Mouse (Mus musculus): ENCODE measurements around the gene Cebpe.

Gene Cebpe

DNA sequence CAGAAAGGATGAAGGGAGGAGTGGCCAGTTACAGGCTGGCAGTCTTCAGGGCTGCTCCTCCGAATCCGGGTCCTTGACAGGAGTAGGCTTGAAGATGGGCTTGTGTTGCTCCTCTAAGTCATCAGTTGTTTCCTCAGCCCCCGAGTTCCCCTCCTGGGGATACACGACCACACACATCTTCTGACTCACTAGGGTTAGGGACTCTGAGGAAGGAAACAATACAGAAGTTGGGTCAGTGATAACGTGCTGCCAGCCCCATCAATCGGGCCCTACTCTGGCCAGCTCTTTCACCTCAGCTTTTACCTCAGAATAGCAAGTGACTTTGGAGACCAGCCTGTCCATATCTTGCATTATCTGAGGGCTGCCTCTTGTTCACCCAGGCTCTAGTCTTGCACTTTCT lies 12.1 kb upstream of the Cebpe start:
- in situ Hi-C loops (cut with MboI, MseI), result no loop called here

DNA sequence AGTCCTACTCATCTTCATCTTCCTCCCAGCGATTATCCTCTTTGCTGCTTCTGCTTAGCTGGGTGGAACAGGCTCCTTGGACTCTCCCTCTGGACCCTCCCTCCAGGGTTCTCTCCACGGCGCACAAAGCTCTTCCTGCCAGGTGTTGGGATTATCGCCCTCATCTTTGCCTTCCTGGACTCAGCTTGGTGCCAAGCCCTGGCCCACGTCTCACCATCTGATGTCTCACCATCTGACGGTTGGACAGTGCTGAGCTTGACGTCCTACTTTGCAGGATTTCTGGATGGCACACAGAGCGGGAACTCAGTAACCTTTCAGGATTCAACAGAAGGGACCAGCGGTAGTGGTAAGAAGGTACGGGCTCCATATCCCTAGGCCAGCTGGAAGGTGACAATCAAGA lies 9.7 kb upstream of the Cebpe start:
- in situ Hi-C loops (cut with MboI, MseI), result no loop called here

DNA sequence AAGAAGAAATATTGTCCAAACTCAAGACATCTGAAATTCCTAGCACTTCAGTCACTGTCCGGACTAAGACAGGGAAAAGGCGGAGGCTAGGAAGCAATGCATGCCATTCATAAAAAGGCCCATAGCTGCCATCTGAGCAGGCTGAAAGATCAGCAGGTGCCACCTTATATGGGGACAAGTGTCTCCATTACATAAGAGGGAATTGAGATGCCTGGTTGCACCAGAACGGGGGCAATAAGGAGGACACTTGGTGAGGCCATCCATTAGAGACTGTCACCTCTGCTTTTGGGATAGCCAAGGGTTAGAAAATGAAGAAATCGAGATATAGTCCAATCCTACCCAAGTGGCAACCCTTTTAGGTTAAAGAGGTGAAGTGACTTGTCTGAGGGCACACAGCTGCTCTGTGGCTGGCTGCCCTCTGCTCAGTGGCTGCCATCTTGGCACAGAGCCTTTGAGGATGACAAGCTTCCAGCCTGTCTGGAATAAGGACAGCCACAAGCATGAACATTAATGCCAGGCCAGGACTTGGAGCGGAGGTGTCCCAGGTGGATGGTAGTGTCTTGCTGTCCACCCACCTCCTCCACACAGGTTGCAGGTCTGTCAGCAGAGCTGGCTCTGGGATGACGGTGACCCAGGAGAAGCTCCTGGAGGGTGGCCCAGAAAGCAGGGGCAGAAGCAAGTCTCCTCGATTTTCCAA lies 8.8 kb upstream of the Cebpe start:
- in situ Hi-C loops (cut with MboI, MseI), result no loop called here

DNA sequence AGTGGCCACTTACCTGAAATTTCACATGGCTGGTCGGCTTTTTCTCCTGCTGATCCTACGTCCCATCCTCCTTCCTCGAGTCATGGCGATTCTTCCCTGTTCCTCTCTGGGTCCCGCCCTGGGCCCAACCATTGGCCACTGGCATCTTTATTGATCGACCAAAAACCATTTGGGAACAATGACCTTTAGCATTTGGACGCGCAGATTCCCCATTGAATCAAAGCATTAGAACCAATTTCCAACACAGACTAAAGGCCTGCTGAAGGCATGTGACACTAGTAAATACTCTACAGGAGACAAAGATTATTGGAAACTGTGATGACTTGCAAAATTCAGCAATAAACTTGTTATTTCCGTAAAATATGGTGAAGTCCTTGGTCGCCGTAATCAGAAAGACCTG lies 8.1 kb upstream of the Cebpe start:
- in situ Hi-C loops (cut with MboI, MseI), result no loop called here

DNA sequence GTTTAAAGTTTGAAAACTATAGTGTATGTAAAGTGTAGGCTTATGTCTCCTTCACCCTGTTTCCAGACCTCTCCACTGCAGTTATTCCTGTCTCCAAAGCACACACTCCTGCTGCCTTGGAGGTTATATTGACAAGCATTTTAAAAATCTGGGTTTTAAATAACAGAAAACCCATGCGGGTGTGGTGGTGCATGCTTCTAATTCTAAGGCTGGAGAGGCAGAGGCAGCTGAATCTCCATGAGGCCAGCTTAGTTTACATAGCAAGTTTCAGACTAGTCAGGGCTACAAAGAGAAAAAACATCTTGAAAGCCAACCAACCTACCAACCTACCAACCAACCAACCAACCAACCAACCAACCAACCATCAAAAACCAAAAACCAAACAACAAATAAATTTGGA lies 3.4 kb upstream of the Cebpe start:
- in situ Hi-C loops (cut with MboI, MseI), result no loop called here

DNA sequence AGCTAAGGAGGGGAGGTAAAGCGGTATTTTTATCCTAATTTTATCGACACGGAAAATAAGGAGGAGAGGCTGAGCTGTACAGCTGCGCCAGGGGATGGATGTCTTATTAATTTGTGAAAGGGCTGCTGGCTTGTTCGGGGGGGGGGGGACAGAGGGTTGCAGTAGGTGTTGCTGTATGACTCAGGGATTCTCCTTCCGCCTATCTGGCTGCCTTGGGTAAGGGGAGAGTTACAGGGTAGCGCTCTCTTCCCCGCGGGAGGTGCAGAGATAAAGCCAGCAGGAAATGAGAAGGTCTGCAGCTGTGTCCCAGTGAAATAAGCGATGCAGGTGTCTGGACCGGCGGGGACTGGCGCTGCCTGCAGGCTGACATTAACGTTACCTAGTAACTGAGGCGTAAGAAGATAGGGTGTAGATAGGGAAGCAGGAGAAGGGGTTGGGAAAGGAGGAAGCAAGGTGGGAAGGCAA lies 2.7 kb upstream of the Cebpe start:
- in situ Hi-C loops (cut with MboI, MseI), result loop anchor here (5.0 kb wide), 1 partner anchor 73 kb away; no protein-coding TSS in a partner anchor

DNA sequence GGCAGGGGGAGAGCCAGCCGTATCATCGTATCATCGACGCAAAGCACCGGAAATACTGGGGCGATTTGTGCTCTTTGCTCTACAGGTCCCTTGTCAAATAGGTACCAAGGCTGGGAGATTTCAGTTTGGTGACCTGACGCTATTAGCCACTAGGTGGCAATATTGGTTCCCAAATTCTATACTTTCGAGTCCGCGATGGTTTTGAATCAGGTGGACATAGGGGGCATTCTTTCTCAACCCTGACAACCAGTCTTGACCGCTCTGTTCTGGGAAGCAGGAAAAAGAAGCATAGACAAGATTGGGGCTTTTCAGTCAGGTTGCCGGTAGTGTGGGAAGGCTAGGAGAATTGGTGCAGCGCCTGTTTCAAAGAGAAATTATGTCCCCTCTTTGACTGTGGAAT lies 2.1 kb upstream of the Cebpe start:
- in situ Hi-C loops (cut with MboI, MseI), result loop anchor here (5.0 kb wide), 1 partner anchor 73 kb away; no protein-coding TSS in a partner anchor

DNA sequence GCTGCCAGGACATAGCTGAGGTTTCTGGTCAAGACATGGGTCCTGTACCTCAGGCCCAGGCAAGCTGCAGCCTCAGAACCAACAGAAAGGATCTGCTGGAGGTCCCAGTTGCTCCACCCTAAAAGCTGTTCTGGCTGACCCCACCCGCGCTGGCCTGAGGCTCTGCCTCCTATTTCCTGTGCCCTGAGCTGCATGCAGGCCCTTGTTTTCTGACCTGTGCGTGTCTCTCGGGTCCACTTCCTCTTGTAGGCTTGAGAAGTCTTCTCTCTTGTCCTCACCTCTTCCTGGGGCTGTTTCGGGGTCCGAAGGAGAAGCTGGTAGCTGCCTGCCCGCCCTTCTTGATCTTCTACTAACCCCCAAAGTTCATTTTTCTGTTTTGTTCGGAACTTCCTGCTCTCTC lies 887 bp upstream of the Cebpe start:
- in situ Hi-C loops (cut with MboI, MseI), result loop anchor here (5.0 kb wide), 1 partner anchor 74 kb away; no protein-coding TSS in a partner anchor

DNA sequence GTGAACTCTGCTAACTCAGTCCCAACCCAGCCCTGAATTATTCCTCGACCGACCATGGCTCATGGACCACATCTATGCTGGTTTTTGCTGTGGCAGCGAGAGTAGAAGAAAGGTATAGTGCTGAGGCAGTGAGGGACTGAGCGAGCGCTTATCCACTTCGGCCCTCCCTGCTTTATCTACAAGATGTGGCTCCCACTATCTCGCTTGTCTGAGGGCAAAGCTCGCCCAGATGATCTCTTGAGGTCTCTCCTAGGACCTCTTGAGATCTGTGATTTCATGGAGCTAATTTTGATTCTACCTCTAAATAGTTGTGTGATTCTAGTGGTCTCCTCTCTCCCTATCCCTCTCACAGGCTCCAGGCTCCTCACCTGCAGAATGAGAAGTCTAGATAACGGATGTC lies 2.9 kb downstream of the Cebpe start:
- in situ Hi-C loops (cut with MboI, MseI), result no loop called here

DNA sequence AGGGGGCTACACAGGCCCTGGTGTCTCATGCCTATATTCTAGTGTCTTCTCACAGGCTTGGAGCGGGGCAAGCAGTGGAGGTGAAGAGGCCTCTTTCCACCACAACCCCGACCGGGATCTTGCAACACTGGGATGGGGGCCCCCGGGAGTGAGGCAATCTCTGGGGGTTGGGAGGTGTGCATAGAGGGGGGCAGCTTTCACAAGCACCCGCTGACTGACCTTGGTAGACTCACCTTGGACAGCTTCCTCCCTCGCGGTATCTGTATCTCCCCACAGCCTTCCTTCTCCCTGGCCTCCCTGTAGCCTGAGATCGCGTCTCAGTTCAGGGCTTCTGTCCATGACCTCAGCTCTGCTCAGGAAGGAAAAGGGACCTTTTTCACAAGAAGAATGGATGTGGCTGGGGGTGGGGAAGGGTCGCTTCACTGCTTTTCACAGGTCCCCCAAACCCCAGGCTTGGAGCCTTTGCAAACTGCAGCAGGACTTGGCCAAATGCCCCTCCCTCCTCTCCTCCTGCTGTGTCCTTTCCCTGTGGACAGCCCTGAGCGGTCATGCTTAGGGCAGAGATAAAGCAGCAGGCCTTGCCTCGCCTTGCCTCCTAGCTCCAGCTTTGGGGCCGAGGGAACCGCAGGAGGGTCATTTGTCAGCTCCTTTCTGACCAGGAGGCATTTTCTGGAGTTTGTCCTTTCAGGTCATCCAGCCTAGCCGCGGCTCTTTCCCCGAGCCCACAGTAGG lies 5.2 kb downstream of the Cebpe start:
- in situ Hi-C loops (cut with MboI, MseI), result no loop called here

DNA sequence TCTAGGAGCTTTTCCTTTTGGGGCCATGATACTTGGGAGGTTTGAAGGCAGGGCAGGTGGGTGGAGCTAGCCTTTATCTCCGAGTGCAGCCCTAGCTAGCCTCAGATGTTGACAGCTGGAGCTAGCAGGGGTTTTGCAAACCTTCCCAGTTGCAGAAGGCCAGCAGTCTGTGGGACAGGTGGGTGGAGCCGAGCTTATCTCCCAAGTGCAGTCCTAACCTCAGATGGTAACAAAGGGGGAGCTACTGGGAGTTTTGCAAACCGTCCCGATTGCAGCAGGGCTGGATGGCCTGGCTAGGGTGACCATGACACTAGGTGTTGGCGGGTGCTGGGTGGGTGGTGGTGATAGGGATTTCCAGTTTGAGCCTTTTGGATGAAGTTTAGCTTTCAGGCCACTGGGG lies 6.1 kb downstream of the Cebpe start:
- in situ Hi-C loops (cut with MboI, MseI), result no loop called here

DNA sequence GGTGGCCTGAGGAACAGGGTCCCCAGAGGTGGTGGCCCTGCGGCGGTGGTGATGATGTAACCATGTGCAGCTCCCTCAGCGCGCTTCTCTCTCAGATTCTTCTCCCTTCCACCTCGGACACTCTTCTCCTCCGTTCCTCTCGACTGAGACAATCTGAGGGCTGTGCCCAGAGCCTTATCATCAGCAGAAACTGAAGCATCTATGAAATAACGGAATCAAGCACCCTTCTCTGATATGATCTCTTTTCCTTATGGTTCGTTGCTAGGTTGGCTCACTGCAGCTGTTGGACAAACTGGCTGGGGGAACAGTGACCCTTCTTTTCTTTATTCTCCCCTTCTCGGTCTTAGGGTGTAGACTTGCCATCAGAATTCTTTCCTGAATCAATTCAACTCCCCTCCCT lies 8.8 kb downstream of the Cebpe start:
- in situ Hi-C loops (cut with MboI, MseI), result no loop called here

DNA sequence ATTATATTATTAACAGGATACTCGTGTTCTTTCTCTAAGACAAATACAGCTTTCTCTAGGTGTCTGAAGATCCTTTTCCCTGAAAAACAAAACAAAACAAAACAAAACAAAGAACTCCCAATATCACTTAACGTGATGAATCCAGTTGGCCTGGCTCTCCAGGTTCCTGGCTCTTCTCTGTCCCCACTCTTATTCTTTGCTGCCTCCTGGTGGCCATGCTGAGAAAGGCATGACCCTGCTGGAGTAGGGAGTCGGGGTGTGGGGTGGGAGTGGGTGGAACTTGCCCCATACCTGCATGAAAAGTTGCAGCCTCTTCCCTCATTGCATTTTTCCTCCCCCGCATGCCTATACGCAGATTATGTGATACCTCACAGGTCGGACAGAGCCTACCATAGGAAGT lies 10.7 kb downstream of the Cebpe start:
- in situ Hi-C loops (cut with MboI, MseI), result no loop called here

DNA sequence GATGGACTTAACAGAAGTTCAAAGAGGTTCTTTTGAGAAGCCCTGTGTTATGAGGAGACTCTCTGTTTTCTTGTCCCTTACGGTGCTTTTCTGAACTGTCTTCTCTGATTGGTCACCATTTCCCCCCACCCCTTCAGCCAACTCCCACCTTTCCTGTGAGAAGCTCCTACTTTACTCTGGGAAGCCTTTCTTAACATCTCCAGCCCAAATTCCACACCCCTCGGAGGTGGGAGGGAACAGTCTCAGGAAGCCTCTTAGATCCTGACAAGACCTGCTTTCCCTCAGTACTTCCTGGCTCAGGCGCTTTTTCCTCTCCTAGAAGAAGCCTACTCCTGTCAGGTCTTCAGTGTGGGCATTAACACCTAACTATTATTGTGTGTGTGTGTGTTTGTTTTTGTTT lies 12.4 kb downstream of the Cebpe start:
- in situ Hi-C loops (cut with MboI, MseI), result loop anchor here (5.0 kb wide), 1 partner anchor 47 kb away; no protein-coding TSS in a partner anchor

DNA sequence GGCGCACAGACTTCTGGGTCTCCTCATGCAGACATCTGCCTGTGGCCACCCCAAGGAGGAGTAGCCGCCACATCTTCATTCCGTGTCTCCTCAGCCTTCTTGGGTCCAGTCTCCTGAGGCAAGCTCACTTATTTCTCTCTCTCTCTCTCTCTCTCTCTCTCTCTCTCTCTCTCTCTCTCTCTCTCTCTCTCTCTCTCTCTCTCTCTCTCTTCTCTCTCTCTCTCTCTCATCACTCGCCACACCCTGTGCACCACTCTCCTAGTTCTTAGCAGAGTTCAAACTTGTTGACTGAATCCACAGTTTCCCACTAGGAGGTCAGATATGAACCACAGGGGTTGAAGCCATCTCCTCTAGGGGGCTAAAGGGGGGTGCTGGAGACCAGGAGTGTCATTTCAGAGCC lies 13.2 kb downstream of the Cebpe start, which contains the start of gene Gm29776:
Gene Gm29776 (minus strand): TSS at position 101 of the 400 bp plus-strand sequence.
- in situ Hi-C loops (cut with MboI, MseI), result loop anchor here (5.0 kb wide), 1 partner anchor 46 kb away; no protein-coding TSS in a partner anchor

DNA sequence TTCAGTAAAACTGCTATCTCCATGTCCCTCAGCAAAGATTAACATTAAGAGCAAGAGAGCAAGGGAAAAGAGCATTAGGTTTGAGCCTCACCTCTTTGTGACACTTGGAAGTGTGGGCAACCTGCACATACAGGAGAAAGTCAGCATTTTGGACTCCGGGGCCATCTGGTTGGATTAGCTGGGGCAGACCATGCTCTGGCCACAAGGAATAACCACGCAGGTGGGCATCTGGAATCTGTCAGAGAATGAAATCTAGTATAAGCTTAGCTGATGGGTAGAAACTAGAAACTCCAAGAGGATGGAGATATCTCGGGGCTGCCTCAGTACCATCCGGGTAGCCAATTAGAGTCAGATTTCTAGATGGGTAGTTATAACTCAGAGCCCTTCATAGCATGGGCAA lies 15.2 kb downstream of the Cebpe start:
- in situ Hi-C loops (cut with MboI, MseI), result loop anchor here (5.0 kb wide), 1 partner anchor 44 kb away; no protein-coding TSS in a partner anchor

DNA sequence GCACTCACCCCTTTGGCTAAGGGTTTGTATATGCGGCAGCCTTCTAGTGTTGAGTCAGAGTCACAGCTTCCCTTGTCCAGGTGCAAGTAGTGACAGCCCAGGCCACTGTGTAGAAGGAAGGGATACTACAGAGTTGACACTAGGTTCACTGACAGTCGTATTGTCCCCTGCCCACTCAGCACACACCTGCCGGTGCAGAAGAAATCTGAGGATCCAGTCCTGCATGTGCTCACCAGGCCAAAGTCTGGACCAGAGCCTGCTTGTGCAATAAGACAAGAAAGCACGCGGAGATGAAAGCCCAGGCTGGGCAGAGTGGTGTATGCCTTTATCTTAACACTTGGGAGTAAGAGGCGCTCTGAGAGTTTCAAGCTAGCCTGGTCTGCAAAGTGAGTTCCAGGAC lies 16.9 kb downstream of the Cebpe start:
- in situ Hi-C loops (cut with MboI, MseI), result loop anchor here (5.0 kb wide), 1 partner anchor 43 kb away; no protein-coding TSS in a partner anchor

DNA sequence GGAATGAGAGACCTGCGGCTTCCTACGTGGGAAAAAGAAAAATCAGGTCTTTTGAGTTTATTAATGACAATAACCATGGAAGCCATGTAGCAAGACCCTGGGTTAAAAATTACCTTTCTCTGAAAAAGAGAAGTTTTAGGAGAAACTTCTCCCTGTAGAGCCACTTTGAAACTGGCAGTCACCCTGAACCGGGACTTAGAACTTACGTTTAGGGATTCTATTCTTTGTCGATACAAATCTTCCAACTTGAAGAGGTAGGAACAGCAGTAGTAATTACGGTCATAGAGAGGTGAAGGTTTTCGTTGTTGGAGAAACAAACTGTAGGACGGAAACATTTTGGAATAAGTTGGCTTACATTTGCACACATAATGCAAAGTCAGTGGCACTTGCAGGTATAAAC lies 24.7 kb downstream of the Cebpe start:
- in situ Hi-C loops (cut with MboI, MseI), result no loop called here

DNA sequence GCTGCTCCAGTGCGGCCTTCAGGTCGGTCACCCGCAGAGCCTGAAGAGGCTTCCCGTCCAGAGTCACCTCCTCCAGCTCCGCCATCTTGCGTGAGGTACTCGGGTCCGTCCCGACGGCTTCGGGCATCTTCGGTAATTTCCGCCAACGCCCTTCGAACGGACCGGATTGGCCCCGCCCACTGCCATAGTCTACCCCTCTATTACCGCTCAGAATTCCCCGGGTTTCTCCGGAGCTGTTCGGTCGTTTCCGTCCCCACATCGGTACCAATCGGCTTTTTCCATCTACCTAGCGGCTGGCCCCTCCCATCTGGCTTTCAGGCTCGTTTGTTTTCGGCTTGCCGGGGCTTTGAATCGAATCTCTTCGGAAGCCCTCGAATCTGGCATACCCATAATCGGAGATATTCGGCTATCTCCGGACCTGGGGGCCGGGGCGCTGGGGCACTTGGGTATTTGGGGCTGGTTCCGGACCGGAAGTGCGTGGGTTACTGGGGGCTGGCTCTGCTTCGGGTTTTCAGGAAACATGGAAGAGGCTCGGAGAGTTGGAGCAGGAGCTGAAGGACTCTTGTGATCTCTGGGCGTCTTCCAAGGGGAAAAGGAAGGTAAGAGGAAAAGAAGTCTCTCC lies 25.3 kb downstream of the Cebpe start, which contains the start of gene Acin1:
Gene Acin1 (minus strand): TSS at position 410 of the 622 bp plus-strand sequence.
- in situ Hi-C loops (cut with MboI, MseI), result no loop called here

DNA sequence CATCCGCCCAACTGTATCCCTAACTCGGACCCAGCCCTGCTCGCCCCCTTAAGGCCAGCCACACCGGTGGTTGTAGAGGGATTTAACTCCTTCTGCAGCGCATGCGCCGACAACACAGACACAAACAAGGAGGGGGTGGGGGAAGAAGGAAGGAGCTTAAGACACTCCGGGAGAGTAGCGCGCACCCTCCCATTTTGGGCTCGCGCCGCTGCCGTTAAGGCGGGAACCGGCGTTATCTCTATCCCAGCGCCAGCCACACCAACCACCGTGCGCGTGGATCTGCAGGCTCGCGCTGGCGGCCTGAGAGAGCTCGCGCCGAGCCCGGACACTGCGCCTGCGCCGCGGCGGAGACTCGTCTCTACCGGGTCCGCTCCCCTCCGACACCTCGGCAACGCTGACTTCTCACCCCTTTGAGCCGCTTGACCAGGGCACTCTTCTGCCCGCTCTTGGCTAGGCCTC lies 25.9 kb downstream of the Cebpe start, which contains the start of gene 1700123O20Rik:
Gene 1700123O20Rik (plus strand): TSS at position 154 of the 459 bp plus-strand sequence.
- in situ Hi-C loops (cut with MboI, MseI), result no loop called here

DNA sequence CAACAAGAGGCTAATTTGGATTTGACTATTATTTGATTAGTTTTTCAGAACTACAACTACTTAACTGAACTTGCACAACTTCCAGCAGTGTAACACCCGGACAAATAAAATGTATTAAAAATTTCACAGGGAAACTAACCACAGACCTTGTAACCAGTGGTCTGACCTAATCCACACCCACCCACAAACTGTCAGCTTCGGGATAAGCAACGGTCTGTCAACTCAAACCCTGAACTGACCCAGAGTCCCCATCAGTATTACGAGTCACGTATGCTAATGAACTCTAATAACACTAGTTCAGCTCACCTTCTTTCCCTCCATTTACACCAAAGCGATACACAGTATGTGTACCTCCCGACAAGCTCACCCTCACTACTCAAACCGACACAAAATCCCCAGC lies 26.5 kb downstream of the Cebpe start:
- in situ Hi-C loops (cut with MboI, MseI), result no loop called here

DNA sequence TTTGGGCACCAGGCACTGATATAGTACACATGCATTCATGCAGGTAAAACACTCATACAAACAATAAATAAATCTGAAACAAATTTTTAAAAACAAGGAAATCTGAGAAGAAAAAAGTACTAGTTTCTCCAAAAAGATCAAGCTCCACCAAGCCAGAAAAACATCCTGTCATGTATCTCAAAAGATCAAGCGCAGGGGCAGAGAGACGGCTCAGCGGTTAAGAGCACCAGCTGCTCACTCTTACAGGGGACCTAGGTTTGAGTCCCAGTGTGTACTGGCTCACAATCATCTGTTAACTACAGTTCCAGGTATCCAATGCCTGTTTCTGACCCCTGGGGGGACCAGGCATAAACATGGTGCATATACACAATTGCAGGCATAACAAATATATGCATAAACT lies 29.6 kb downstream of the Cebpe start:
- in situ Hi-C loops (cut with MboI, MseI), result no loop called here

Measured in T-helper 2 cell (primary cell).